Mouse (Mus musculus): ENCODE data around the gene Nbea. TPM values are rescaled to one million over a fixed set of nuclear protein-coding genes. Genes with fewer than 3 reads are reported as not detected.

Nbea gene
- polyA plus RNA-seq, 1 experiment from 2014 or later = 13.6 TPM

DNA sequence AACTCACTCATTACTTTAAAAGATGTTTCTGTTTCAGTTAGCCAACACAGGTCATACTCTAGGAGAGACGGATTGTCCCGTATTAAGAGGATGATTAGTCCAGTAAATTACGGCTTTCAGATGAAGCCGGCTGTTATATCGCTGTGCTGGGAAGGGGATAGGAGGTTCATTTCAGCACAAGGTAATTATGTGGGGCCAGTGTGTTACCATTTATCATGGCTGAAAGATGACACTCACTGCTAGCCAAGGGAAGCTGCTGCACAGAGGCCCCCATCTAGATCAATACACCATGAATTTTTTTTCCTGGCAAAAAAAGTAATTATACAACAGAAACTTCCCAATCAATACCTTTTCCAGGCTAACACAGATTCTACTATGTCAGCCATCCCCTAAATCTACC, 353.3 kb downstream of the Nbea start:
- ATAC-seq (replicated peaks; ENCODE audit: insufficient number of reproducible peaks, low FRiP score, low TSS enrichment) = no peak
- Histone ChIP-seq H3K4me1 (ENCODE audit: control insufficient read depth, insufficient read depth, low read length) (0 out of 2 replicates have a peak, but pooled peaks cover 3% of the 10 kb centered on the region), H3K36me3 (ENCODE audit: control insufficient read depth, insufficient read depth, low read length) (no peaks in the 10 kb centered on the region), H3K4me2 (no peak overlapping the region), H3K9me3 (replicated peaks; ENCODE audit: control insufficient read depth, low read length) (no peaks in the 10 kb centered on the region), H3K9ac (ENCODE audit: low read depth, low read length) (no peak overlapping the region), H3K4me3 (ENCODE audit: low read depth, low read length) (no peak overlapping the region), H3K27ac (ENCODE audit: low read depth, low read length) (no peak overlapping the region), H3K27me3 (ENCODE audit: control insufficient read depth, insufficient read depth, low read length) (no peaks in the 10 kb centered on the region)
- WGBS (ENCODE audit: insufficient replicate concordance) = 71% methylated on average over 5 of the region's 5 CpGs

DNA sequence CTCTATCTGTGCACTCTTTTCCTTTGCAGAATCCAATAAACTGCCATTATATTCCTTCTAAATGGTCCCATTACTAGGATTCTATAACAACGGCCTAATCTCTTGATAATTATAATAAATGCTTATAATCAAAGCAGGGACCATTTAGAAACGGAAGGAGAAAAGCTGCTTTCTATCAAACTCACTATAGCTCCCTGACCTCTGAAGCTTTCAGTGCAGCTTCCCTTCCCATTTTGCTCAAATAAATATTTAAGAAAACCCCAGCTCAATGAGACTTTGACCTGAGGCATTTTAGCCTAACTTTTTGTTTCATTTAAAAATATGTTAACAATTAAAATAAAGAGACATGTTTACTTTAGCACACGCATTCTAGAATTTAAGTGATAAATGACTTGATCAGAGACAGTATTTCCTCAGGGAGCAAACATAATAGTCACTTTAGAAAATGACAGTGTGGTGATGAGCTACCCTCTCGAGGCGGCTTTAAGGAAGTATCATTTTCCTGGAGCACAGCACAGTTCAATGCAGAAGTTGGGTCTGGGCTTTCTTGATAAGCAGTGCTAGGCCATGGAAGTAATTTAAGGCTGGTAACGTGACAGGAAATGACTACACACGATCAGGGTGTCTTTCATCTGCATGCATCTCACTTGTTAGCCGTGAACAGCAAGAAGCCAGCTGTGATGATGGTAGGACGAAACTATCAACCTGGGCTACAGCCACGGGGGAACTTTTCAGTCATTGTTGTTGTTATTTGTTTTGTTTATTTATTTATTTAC, 354.8 kb downstream of the Nbea start:
- WGBS (ENCODE audit: insufficient replicate concordance) = 46% methylated on average over 10 of the region's 10 CpGs
- Histone ChIP-seq H3K9me3 (replicated peaks; ENCODE audit: control insufficient read depth, low read length) (no peaks in the 10 kb centered on the region), H3K27ac (ENCODE audit: low read depth, low read length) (no peak overlapping the region), H3K4me2 (no peak overlapping the region), H3K27me3 (ENCODE audit: control insufficient read depth, insufficient read depth, low read length) (no peaks in the 10 kb centered on the region), H3K4me1 (ENCODE audit: control insufficient read depth, insufficient read depth, low read length) (no peaks in the 10 kb centered on the region), H3K4me3 (ENCODE audit: low read depth, low read length) (no peak overlapping the region), H3K36me3 (ENCODE audit: control insufficient read depth, insufficient read depth, low read length) (no peaks in the 10 kb centered on the region), H3K9ac (ENCODE audit: low read depth, low read length) (no peak overlapping the region)
- no peak; the same call in 1 of the 2 replicates for ATAC-seq (replicated peaks; ENCODE audit: insufficient number of reproducible peaks, low FRiP score, low TSS enrichment)

DNA sequence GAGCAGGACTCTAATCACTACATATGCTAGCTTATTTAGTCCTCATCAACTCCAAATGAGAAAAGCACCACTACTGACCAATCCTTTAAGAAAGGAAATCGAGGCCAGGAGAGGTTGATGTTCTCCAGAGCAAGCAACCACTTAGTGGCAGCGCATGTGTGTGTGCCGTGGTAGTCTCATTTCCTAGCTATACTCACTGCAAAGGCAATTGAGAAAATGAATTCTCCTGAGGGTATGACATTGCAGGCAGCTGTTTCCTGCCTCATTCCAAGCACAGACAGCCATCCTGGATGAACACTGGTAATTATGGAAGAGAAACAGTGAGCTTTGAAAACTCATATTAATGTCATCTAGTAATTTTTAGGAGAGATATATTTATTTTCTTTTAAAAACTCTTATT, 358.6 kb downstream of the Nbea start:
- Histone ChIP-seq H3K4me2 (no peak overlapping the region), H3K36me3 (ENCODE audit: control insufficient read depth, insufficient read depth, low read length) (no peaks in the 10 kb centered on the region), H3K9ac (ENCODE audit: low read depth, low read length) (no peak overlapping the region), H3K9me3 (replicated peaks; ENCODE audit: control insufficient read depth, low read length) (no peaks in the 10 kb centered on the region), H3K27ac (ENCODE audit: low read depth, low read length) (no peak overlapping the region), H3K4me1 (ENCODE audit: control insufficient read depth, insufficient read depth, low read length) (no peaks in the 10 kb centered on the region), H3K27me3 (ENCODE audit: control insufficient read depth, insufficient read depth, low read length) (no peaks in the 10 kb centered on the region), H3K4me3 (ENCODE audit: low read depth, low read length) (no peak overlapping the region)
- WGBS (ENCODE audit: insufficient replicate concordance) = 62% methylated on average over 3 of the region's 3 CpGs
- ATAC-seq (replicated peaks; ENCODE audit: insufficient number of reproducible peaks, low FRiP score, low TSS enrichment) = no peak

DNA sequence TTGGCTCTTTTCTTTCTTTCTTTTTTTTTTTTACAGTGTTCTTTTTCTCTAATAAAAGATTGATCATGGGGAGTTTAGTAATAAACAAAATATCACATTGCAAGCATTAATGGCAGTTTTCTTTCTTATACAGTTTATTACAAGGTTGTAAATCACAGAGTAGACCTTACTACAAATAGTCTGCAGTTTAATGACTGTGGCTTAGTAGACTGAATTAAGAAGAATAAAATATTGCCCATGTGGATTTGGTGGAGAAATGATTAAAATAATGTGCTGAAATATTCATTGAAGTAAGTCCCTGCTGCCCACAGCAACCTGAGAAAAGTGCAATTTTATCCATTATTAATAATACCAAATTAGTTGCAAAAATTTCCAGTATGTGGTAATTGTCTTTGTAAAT, 363.9 kb downstream of the Nbea start:
- Histone ChIP-seq H3K4me2 (no peak overlapping the region), H3K9me3 (replicated peaks; ENCODE audit: control insufficient read depth, low read length) (no peaks in the 10 kb centered on the region), H3K27me3 (ENCODE audit: control insufficient read depth, insufficient read depth, low read length) (no peaks in the 10 kb centered on the region), H3K36me3 (ENCODE audit: control insufficient read depth, insufficient read depth, low read length) (no peaks in the 10 kb centered on the region), H3K4me1 (ENCODE audit: control insufficient read depth, insufficient read depth, low read length) (peaks cover 3% of the 10 kb centered on the region; the same call in 1 of the 2 replicates), H3K9ac (ENCODE audit: low read depth, low read length) (no peak overlapping the region), H3K27ac (ENCODE audit: low read depth, low read length) (no peak overlapping the region), H3K4me3 (ENCODE audit: low read depth, low read length) (no peak overlapping the region)
- ATAC-seq (replicated peaks; ENCODE audit: insufficient number of reproducible peaks, low FRiP score, low TSS enrichment) = no peak

DNA sequence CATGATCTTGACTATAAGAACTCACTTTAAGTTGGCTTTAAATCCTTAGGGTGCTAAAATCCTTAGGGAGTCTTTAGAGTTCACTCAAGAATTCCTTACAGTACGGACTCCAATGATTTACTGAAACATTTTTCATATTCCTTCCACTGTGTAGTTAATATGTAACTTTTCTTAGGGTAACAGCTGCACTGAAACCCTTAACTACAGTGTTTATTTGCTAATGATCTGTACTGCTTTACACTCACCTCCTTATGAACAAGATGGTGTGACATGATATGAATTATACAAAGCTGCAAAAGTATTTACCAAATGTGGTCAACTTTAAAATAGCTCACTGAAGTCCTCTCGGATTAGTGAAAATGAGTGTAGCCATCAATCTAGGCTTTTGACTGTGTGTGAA, 365.4 kb downstream of the Nbea start:
- Histone ChIP-seq H3K27ac (ENCODE audit: low read depth, low read length) (no peak overlapping the region), H3K36me3 (ENCODE audit: control insufficient read depth, insufficient read depth, low read length) (no peaks in the 10 kb centered on the region), H3K9ac (ENCODE audit: low read depth, low read length) (no peak overlapping the region), H3K4me3 (ENCODE audit: low read depth, low read length) (no peak overlapping the region), H3K9me3 (replicated peaks; ENCODE audit: control insufficient read depth, low read length) (no peaks in the 10 kb centered on the region), H3K27me3 (ENCODE audit: control insufficient read depth, insufficient read depth, low read length) (no peaks in the 10 kb centered on the region), H3K4me2 (no peak overlapping the region), H3K4me1 (ENCODE audit: control insufficient read depth, insufficient read depth, low read length) (peaks cover 3% of the 10 kb centered on the region; the same call in 1 of the 2 replicates)
- ATAC-seq (replicated peaks; ENCODE audit: insufficient number of reproducible peaks, low FRiP score, low TSS enrichment) = no peak
- 84% methylated on average over 2 of the region's 2 CpGs for WGBS (ENCODE audit: insufficient replicate concordance)

DNA sequence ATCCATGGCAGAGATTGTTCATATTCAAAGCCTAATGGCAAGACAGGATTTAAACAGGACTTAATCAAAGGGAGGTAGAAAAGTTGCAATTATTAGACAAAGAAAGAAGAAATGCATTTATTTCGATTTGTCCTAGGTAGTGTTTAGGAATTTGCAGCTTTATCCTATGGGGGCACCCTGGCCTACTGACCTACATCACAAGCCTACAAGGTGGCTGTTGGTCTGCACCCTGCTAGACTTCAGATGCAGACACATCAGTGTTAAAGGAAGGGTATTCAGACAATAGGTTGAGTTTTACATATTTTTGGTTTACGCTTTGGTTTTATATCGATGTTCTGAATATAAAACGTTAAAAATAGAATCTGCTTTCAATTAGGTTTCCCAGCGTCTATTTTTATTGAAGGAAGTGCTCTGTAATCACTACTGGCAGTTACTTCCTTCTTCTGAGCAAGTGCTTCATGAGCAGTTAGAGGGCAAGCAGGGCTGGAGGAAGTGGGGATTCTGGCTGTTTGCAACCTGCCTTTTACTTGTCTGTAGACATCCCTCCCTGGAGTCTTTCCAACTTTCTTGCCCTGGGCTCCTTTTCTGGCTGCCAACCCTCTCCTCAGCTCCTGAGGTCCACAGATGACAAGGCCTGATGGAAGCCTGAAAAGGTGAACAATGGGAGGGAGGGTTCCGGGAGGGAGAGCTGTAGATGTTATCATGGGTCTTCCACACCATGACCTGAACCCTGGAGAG, 366.7 kb downstream of the Nbea start:
- 67% methylated on average over 6 of the region's 6 CpGs for WGBS (ENCODE audit: insufficient replicate concordance)
- H3K27ac ChIP-seq (ENCODE audit: low read depth, low read length) = no peak overlapping the region

DNA sequence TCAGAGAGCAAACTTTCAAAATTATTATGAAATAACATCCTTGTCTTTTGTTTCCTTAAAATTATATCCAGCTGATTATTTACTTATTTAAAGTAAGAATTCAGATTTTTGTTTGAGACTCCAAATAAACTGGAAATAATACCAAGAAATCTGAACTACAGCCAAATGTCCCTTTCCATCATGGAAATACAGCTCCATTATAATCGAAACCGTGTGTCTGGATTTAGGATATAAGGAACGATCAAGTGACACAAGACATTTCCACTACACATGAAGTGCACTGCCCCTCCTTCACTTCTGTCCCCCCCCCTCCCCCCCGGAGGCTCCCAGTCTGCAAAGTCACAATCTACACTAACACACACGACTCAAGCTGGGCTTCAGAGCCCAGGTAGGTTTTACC, 367.4 kb downstream of the Nbea start:
- 70% methylated on average over 5 of the region's 5 CpGs for WGBS (ENCODE audit: insufficient replicate concordance)

More for the DNA sequence above, 366.7 kb downstream of the Nbea start:
- peaks cover 3% of the 10 kb centered on the region; the same call in 1 of the 2 replicates for H3K4me1 ChIP-seq (ENCODE audit: control insufficient read depth, insufficient read depth, low read length)
- no peak for ATAC-seq (replicated peaks; ENCODE audit: insufficient number of reproducible peaks, low FRiP score, low TSS enrichment)
- H3K9ac ChIP-seq (ENCODE audit: low read depth, low read length) = no peak overlapping the region
- no peaks in the 10 kb centered on the region for H3K36me3 ChIP-seq (ENCODE audit: control insufficient read depth, insufficient read depth, low read length)
- no peak overlapping the region for H3K4me2 ChIP-seq
- no peaks in the 10 kb centered on the region for H3K27me3 ChIP-seq (ENCODE audit: control insufficient read depth, insufficient read depth, low read length)
- no peaks in the 10 kb centered on the region for H3K9me3 ChIP-seq (replicated peaks; ENCODE audit: control insufficient read depth, low read length)
- H3K4me3 ChIP-seq (ENCODE audit: low read depth, low read length) = no peak overlapping the region

DNA sequence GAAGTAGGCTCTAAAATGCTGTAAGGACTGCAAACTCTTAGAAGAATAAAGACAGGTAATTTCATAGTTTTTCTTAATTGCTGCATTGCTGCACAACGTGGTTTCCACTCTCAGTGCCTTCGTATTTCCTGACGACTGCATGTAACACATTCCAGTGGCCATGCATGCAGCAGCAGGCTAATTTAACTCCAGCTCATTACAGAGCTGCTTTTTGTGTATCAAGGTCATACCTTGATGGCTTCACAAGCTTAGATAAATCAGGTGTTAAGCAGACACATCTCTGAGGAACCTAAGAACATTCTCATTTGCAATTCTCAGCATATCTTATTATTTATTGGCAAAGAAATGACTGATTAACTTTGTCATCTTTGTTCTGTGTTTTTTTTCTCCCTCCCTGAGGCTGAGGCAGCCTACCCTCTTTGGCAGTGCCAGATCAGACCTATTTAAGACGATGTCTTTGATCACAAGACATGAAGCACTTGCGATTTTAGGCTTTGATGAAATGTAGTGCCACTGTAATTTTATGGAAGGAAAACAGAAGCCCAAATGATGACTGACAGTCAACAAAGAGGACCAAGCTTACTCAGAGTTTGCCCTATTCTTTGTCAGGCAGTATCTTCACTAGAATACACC, 368.4 kb downstream of the Nbea start:
- H3K9ac ChIP-seq (ENCODE audit: low read depth, low read length) = no peak overlapping the region
- no peaks in the 10 kb centered on the region for H3K27me3 ChIP-seq (ENCODE audit: control insufficient read depth, insufficient read depth, low read length)
- no peak overlapping the region for H3K4me3 ChIP-seq (ENCODE audit: low read depth, low read length)
- no peak overlapping the region for H3K27ac ChIP-seq (ENCODE audit: low read depth, low read length)
- 65% methylated on average over 5 of the region's 5 CpGs for WGBS (ENCODE audit: insufficient replicate concordance)
- no peaks in the 10 kb centered on the region for H3K36me3 ChIP-seq (ENCODE audit: control insufficient read depth, insufficient read depth, low read length)
- no peak overlapping the region for H3K4me2 ChIP-seq
- no peaks in the 10 kb centered on the region for H3K9me3 ChIP-seq (replicated peaks; ENCODE audit: control insufficient read depth, low read length)
- H3K4me1 ChIP-seq (ENCODE audit: control insufficient read depth, insufficient read depth, low read length) = peaks cover 3% of the 10 kb centered on the region; the same call in 1 of the 2 replicates
- ATAC-seq (replicated peaks; ENCODE audit: insufficient number of reproducible peaks, low FRiP score, low TSS enrichment) = no peak

More for the DNA sequence above, 367.4 kb downstream of the Nbea start:
- Histone ChIP-seq H3K4me1 (ENCODE audit: control insufficient read depth, insufficient read depth, low read length) (peaks cover 3% of the 10 kb centered on the region; the same call in 1 of the 2 replicates), H3K36me3 (ENCODE audit: control insufficient read depth, insufficient read depth, low read length) (no peaks in the 10 kb centered on the region), H3K4me3 (ENCODE audit: low read depth, low read length) (no peak overlapping the region), H3K4me2 (no peak overlapping the region), H3K27ac (ENCODE audit: low read depth, low read length) (no peak overlapping the region), H3K27me3 (ENCODE audit: control insufficient read depth, insufficient read depth, low read length) (no peaks in the 10 kb centered on the region), H3K9ac (ENCODE audit: low read depth, low read length) (no peak overlapping the region), H3K9me3 (replicated peaks; ENCODE audit: control insufficient read depth, low read length) (no peaks in the 10 kb centered on the region)
- no peak for ATAC-seq (replicated peaks; ENCODE audit: insufficient number of reproducible peaks, low FRiP score, low TSS enrichment)

All from heart, embryonic 11.5 days (tissue).